Mouse (Mus musculus) kidney, adult 2 months (tissue): ENCODE measurements around the gene Fdxacb1. TPM values are rescaled to one million over a fixed set of nuclear protein-coding genes. Genes with fewer than 3 reads are reported as not detected.

Experiments used
- DNase-seq: peaks from one replicate; pipeline ENCODE4 v3.0.0; 2021
- H3K27ac ChIP-seq: fragments of 200-500 bp; 2 replicates; pipeline ENCODE4 v1.5.1; 2012; ENCODE audit warnings: low read depth, low read length, control low read depth, inconsistent platforms; ENCODE audit not compliant: insufficient read depth
- H3K27me3 ChIP-seq: fragments of 200-500 bp; replicated peaks from 2 replicates; pipeline ENCODE4 v1.6.1; 2012; ENCODE audit warnings: mild to moderate bottlenecking, moderate library complexity, low read length, inconsistent platforms; ENCODE audit not compliant: control insufficient read depth, insufficient read depth
- H3K36me3 ChIP-seq: fragments of 200-500 bp; 2 replicates; pipeline ENCODE4 v1.6.1; 2012; ENCODE audit warnings: mild to moderate bottlenecking, moderate library complexity, low read length, inconsistent platforms; ENCODE audit not compliant: control insufficient read depth, insufficient read depth
- H3K4me1 ChIP-seq: fragments of 200-500 bp; 2 replicates; pipeline ENCODE4 v1.6.1; 2011; ENCODE audit warnings: low read length; ENCODE audit not compliant: control insufficient read depth, insufficient read depth
- H3K4me3 ChIP-seq: fragments of 200-500 bp; 2 replicates; pipeline ENCODE4 v1.5.1; 2011; ENCODE audit warnings: mild to moderate bottlenecking, low read depth, low read length, control low read depth; ENCODE audit not compliant: insufficient read depth
- CTCF ChIP-seq: fragments of 200-500 bp; conservative IDR thresholded peaks from 2 replicates; pipeline ENCODE4 v1.5.1; 2011; ENCODE audit warnings: low read depth, mild to moderate bottlenecking, control low read depth, low read length, moderate library complexity, mixed read lengths; ENCODE audit not compliant: insufficient read depth, insufficient read length
- POLR2A ChIP-seq: fragments of 200-500 bp; IDR thresholded peaks from one replicate; pipeline ENCODE4 v1.6.1; 2011; ENCODE audit warnings: low read depth, low read length, control low read depth
- WGBS: fragments of 180-500 bp; shearing (Covaris S2); methylation state at CpG from one replicate; pipeline ENCODE4 v1.1.7; 2018; 5-methylcytosine and 5-hydroxymethylcytosine counted together
- polyA plus RNA-seq: library from polyadenylated mRNA; depleted of rRNA; stranded (reverse); fragments of >200 nt; gene quantifications from 2 replicates; pipeline ENCODE4 v1.2.3, GENCODE M21; 2012

Gene Fdxacb1
- polyA plus RNA-seq, 1 experiment: 3.6 TPM

GRCm38 (mm10) chr9:50750706-50751105 lies 17.3 kb upstream of the Fdxacb1 start:
- WGBS: 68% methylated on average over 6 of the region's 6 CpGs
- Histone ChIP-seq H3K27me3 (no peaks in the 10 kb centered on the region), H3K27ac (peak overlapping the region; percentile 92), H3K4me3 (peak overlapping the region; percentile 39; the same call in 1 of the 2 replicates), H3K36me3 (no peaks in the 10 kb centered on the region), H3K4me1 (peaks cover 19% of the 10 kb centered on the region)
- DNase-seq: no peak
- TF ChIP-seq POLR2A (no peak), CTCF (no peak)

GRCm38 (mm10) chr9:50751323-50751722 lies 16.7 kb upstream of the Fdxacb1 start, which contains the start of gene Cryab:
Gene Cryab, plus strand, starts transcription at chr9:50751325.
- peak within 1 kb of the TSS; percentile 39 for H3K4me3 ChIP-seq
- 65% methylated on average over 22 of the region's 22 CpGs for WGBS
- H3K27me3 ChIP-seq: no peaks in the 10 kb centered on the region
- TF ChIP-seq POLR2A (no peak), CTCF (no peak)
- peak within 1 kb of the TSS; percentile 92 for H3K27ac ChIP-seq
- H3K4me1 ChIP-seq: peaks cover 19% of the 10 kb centered on the region
- DNase-seq: no peak
- H3K36me3 ChIP-seq: no peaks in the 10 kb centered on the region

GRCm38 (mm10) chr9:50752054-50752602 lies 15.9 kb upstream of the Fdxacb1 start, which contains the start of gene Hspb2:
Gene Hspb2, minus strand, starts transcription at chr9:50752354.
- WGBS: 38% methylated on average over 14 of the region's 14 CpGs
- peak within 1 kb of the TSS; percentile 57 for H3K4me3 ChIP-seq
- H3K27me3 ChIP-seq: no peaks in the 10 kb centered on the region
- H3K36me3 ChIP-seq: no peaks in the 10 kb centered on the region
- H3K27ac ChIP-seq: peak within 1 kb of the TSS; percentile 92
- peak; percentile 46 for DNase-seq
- peaks cover 19% of the 10 kb centered on the region for H3K4me1 ChIP-seq
- TF ChIP-seq POLR2A (no peak), CTCF (no peak)

- Histone ChIP-seq H3K36me3 (no peaks in the 10 kb centered on the region), H3K27ac (peak overlapping the region; percentile 92), H3K4me1 (peaks cover 19% of the 10 kb centered on the region), H3K27me3 (no peaks in the 10 kb centered on the region), H3K4me3 (peak overlapping the region; percentile 57)
- 30% methylated on average over 17 of the region's 17 CpGs for WGBS
- peak; percentile 91 for DNase-seq
- TF ChIP-seq POLR2A (no peak), CTCF (no peak)
Measured at GRCm38 (mm10) chr9:50752784-50753615, 15.0 kb upstream of the Fdxacb1 start.

GRCm38 (mm10) chr9:50753947-50754346 lies 14.1 kb upstream of the Fdxacb1 start:
- Histone ChIP-seq H3K27ac (peak overlapping the region; percentile 92), H3K4me1 (peaks cover 14% of the 10 kb centered on the region), H3K36me3 (no peaks in the 10 kb centered on the region), H3K4me3 (peak overlapping the region; percentile 57), H3K27me3 (no peaks in the 10 kb centered on the region)
- WGBS: 52% methylated on average over 7 of the region's 7 CpGs
- DNase-seq: no peak
- no peak for TF ChIP-seq CTCF
- no peak for TF ChIP-seq POLR2A

GRCm38 (mm10) chr9:50756711-50757110 lies 11.3 kb upstream of the Fdxacb1 start:
- H3K4me3 ChIP-seq: no peak overlapping the region
- TF ChIP-seq POLR2A (no peak), CTCF (no peak)
- H3K36me3 ChIP-seq: no peaks in the 10 kb centered on the region
- 70% methylated on average over 5 of the region's 5 CpGs for WGBS
- DNase-seq: no peak
- H3K27me3 ChIP-seq: no peaks in the 10 kb centered on the region
- H3K4me1 ChIP-seq: peaks cover 6% of the 10 kb centered on the region
- no peak overlapping the region for H3K27ac ChIP-seq
